Mouse (Mus musculus) frontal cortex, postnatal 14 days (tissue): ENCODE measurements around the gene Zfp82.
"Not testable (repeated sequence)": the region's sequence is repeated elsewhere in the genome, so short reads cannot be mapped to it uniquely, and the experiment has no call there.

ENCODE experiments used
- DNase-seq, 2 experiments: peaks; one replicate each; pipeline ENCODE4 v3.0.0; 2022; ENCODE audit warnings: low spot score in 2 of 2

Zfp82 gene

DNA sequence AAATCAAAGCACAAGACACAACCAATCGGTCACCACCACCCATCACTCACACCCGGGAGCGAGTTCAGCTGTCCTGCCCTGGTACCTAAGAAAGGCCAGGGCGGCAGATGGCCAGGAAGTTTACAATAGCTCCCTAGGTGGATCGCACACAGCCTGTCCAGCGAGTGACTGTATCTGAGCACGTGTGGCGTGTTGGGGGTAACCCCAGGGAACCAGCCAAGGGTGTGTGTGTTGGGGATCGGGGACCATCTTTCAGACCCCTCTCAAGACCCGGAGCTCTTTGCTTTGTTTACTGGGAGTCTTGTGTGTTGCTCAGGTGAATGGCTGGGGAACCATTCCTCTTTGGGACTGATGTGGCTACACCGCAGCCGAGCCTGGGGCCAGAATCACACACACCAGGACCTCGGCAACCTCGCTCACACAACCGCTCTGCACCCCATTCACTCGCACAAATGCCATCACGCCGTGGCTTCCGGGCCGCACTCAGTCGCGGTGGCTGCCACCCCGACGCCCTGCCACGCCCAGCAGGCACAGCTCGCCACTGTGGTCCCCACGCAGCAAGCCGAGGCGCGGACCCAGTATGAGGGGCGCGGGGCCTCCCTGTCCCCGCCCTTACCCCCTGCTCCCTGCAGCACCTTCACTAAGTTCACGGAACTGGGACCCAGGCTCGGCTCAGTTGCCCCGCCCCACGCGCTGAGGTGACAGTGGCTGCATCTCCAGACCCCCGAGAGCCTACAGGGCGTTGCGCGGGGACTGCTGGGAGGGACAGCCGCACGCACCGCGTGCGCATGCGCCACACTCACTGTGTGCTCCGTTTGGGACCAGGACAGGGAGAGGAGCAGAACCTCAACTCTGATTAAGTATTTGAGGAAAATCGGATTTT is at the start of gene Zfp82:
Gene Zfp82, minus strand, starts transcription at position 755 of the 883 bp plus-strand sequence.
- DNase-seq, result peak; percentile 56 to 62

DNA sequence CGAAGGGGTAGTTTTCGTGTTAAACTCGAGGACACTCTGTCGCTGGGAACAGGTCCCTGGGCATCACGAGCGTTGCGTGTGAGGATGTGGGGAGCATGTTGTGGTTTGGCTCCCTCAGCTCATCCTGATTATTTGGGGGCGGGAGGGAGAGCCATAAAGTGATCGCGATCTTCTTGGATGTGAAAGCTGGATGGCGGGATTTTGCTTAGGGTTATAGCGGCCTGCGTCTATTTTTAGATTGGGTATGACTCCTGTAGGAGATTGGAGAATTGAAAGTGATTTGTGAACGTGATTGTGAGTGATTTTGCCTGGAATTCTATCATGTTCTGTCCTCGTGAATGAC is 49.5 kb upstream of the Zfp82 start:
- DNase-seq, result peak in 1 of 2 experiments; percentile 15

DNA sequence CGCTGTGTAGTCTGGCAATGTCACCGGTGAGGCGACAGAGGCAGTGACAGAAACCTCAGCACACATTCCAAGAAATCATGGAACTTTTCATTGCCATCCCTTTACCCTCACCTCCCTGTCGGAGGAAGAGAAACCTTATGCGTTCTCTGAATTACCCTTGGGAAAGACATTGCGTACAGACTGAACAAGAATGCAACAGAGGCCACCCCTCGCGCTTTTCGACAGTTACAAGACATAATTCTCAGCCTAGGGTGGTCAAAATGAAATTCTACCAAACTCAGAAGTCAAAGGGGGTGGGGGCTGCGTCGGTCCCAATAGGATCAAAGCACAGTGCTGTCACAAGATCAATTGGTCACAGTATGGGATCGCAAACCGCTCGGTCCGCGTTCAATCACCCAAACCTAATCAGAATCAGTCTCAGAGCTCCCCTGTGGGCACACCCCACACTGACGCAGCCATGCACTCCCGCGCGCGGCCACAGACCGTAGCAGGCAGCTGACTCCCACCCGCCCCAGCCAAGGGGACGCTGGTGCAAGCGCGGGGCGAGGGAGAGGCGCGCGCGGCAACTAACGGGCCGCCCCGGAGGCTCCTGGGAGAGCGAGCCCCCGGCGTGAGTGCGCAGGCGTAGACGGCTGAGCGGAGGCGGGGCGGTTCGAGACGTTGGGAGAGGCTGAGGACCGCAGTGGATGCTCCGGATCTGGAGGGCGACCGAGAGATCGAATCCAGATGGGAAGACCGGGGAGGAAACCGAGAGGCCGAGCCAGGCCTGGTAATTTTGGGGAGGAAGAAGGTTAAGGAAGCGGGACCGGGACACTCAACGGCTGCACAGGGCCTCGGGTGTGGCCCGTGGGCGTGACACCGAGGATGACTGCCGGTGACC is 48.8 kb upstream of the Zfp82 start, which contains the start of gene Zfp382:
Gene Zfp382, plus strand, starts transcription at position 635 of the 880 bp plus-strand sequence.
- DNase-seq, result peak; percentile 73 to 83

DNA sequence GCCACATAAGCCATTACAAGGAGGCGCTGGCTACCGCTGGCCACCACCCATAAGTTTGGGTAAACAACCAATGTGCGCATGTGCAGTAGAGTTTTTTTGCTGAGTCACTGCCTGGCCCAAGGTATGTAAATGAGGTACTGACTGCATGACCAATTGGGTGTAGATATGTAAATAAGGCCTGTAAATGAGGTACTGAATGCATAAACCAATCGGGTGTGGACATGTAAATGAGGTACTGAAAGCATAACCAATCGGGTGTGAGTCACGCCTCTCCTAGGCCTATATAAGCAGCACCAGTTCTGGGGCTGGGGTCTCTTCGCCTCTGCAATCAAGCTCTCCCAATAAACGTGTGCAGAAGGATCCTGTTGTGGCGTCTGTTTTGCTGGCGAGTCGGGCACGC is 45.2 kb upstream of the Zfp82 start:
- not testable (repeated sequence) for DNase-seq

DNA sequence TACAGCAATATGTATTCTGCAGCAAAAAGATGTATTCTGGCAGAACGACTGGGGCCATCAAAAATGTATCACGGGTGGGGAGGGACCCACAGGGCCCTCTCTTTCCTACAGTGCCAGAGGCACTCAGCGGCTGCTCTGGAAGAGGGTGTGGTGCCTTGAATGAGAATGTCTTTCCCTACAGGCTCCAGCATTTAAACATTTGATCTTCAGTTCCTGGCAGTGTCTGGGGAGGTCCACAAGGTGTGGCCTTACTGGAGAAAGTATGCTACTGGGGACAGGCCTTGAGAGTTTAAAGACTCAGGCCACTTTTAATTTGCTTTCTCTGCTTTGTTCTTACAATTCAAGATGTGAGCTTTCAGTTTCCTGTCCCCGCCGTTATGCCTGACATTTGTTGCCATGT is 43.4 kb upstream of the Zfp82 start:
- no peak for DNase-seq

DNA sequence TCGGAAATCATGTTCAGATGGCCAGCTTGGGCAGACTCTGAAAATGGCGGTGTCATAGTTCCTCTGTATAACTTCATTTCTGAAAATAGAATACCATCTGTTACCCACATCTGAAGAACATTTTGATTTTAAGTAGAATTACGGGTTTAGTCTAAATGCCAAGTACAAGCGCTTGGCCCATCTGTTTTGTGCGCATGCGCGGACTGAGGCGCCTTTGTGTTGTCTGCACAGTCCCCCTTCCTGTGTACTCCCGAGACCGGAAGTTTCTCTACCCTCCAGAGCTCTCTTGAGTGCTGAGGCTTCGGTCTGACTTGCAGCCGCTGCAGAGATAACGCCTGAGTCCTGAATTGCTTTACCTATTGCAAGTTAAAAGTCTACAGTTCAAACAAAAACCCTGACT is 26.6 kb upstream of the Zfp82 start:
- DNase-seq, result peak; percentile 57 to 71

DNA sequence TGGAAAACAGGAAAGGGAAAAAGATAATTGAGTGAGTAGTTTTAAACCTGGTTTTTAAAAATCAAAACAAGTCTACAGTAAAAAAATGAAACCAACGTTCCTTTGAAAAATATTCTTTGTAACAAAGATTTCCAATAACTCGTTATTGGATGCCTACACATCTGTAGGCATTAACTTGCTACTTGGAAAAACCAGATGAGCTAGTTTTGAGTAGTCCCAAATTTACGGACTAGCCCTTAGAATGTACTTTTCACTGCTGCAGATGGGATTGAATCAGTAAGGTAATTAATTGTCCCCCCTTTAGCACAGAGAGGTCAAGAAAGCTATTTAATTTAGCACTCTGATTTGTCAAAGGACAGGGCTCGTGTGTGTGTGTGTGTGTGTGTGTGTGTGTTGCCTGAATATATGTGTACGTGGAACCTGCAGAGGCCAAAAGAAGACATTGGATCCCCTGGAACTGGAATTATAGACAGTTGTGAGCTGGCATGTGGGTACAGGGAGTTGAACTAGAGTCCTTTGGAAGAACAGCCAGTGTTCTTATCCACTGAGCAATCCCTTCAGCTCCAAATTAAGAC is 22.9 kb upstream of the Zfp82 start:
- no peak for DNase-seq

DNA sequence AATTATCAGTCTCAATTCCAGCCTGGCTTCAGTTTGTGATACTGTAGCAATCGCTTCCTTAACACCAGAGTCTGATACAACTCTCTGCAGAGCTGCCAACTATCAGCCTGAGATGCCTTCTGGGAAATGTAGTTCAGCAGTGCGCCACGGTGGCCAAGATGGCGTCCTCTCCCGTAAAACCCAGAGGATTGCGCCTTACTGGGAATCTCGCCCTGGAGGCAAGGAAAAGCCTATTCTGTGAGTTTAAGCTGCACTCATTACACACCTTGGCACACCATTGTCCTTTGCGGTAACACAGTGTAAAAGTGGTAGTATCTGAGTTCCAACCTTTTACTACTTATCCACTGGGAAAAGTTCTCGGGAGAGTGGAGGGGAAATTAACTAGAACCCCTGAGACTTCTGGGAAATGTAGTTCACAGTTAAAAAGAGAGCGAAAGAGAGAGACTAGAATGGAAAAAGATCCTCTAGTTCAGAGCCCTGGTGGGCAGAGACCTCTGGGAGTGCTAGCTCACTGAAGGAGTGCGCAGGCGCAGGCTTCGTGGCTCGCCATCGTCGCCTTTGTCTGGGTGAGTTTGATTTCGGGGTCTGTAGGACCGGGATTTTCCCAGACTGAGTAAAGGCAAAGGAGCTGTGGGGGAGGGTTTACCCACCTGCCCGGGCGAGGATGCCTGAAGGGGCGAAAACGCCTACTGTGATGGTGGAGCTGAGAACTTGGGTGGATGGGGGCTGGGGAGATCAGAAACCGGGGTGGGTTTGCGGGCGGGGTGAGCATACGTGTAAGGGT is 22.1 kb upstream of the Zfp82 start, which contains the start of gene Zfp260:
Gene Zfp260, plus strand, starts transcription at position 132 of the 784 bp plus-strand sequence.
- peak; percentile 83 for DNase-seq

DNA sequence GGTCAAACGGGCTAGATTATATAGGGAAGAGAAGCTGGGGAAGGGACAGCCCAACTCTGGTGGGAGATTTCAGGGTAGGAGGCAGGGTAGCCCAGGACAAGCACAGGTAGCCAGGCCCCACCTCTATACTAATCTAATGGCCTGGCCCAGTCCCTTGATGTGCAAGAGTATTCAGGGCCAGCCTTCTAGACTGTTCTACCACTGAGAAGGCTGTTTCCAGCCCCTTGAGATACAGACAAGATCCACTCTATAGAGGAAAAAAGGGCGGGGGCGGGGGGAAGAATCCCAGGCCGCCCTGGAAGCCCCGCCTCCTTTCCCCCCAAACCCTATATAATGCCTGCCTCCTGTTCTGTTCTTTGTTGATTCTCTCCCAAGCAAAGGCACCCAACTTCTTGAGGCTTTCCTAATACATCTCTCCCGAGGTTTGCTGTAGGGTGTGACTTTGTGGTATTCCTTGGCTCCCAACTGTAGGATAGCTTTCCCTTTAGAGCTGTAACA is 21.3 kb upstream of the Zfp82 start:
- no peak for DNase-seq

DNA sequence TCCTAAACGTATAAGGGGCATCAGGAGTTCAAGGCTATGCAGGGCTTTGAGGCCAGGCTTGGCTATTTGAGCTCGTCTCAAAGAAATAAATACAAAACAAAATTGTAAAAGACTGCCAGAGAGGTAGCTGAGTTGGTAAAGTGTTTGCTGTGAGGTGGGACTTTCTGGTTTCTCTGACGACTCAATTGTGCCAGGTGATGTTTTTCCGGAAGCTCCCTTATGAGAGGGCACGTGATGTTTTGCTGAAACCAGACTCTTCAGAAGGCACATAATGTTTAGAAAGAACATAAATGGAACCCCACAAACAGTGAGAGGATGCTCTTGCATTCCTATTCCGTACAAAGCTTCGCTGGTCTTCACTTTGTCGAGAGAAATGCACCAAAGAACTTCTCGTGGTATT is 20.0 kb upstream of the Zfp82 start:
- no peak for DNase-seq

DNA sequence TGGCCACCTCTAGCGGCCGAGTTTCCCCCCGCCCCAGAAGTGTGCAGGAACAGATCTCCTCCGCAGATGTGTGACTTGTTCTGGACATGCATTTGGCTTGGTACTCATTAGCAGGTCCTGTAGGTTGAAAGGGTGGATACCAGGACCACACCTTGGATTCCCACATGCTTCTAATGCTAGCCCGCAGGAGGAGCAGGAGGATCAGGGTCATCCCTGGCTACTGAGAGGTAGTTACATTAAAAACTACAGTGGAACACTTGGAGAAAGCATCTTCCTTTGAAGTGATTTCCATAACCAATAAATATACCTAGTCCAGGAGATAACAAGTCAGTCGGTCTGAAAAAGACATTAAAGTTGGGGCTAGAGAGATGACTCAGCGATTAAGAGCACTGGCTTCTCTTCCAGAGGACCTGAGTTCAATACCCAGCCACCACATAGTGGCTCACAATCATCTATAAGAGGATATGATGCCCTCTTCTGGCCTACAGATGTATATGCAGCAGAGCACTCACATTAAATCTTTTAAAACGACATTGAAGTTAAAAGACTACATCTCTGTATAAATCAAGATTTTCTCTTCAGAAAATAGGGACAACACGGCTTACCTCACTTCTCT is 18.4 kb upstream of the Zfp82 start:
- no peak for DNase-seq

DNA sequence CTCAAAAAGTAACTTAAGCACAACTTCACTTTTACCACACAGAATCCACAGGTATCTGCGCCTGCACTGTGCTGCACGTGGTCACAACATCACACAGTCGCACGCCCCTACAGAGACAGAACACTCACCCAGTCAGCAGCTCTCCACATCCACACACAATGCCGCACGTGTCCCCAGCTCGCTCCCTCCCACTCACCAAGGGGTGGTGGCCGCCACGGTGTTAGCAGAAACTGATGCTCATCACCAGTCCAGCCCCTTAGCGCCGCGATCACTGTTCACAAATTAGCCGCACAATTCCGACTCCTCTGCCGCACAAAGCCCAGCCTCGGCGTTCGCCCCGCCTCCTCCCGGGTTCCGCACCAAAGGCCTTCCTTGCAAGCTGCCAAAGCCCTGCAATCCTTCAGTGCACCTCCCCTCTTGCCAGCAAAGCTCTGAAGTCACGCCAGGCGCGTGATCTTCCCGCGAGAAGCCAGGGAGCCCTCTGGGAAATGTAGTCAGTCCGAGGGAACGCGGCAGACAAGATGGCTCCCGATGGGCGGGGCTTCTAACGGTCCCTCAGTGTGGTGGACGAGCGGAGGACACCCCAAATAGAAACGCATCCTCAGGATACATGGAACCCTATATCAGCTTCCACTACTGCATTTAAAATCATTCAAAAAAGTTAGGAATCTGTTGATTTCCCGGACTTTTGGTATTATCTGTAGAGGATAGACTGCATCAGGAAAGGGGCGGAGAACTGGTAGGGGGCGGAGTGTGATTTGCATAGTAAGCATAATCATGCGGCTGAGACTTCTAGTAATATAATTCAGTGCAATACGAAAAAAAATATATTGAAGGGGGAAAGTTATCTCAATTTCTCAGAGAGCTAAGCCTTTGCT is 17.6 kb upstream of the Zfp82 start, which contains the start of the genes Gm26920 and Zfp566:
Gene Gm26920, minus strand, starts transcription at position 319 of the 878 bp plus-strand sequence.
Gene Zfp566, minus strand, starts transcription at position 436 of the 878 bp plus-strand sequence.
- peak; percentile 93 to 94 for DNase-seq

DNA sequence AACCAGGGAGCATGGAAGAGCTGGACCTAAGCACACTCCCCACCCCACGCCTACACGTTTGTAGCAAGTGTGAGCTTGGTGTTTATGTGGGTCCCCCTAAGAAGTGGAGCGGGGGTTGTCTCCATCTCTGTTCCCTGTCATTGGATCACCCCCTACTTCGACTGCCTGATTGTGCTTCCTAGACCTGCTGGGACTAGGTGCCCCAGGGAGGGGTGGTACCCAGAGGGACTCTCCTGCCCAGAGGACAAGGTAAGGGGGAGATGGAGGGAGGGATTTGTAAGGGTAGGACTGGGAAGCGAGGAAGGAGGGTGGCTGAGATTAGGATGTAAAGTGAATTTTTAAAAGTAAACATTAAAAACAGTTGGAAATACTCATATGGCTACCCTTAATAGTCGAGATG is 16.7 kb upstream of the Zfp82 start:
- DNase-seq, result no peak

DNA sequence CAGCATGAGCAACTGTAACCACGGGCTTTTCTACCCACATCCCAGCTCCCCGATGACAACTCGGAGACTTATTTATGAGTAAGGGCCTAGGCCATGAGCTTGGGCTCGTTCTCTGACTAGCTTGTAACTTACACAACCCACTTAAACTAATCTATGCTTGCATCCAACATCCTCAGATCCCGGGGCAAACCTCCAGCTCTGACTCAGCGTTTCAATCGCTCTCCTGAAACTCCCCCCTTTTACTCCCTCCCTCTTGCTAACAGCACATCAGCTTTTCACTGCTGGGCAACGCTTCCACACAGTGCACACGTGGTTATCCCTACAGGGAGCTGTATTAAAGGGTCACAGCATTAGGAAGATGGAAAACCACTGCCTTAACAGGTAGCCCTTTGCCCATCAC is 13.8 kb upstream of the Zfp82 start:
- DNase-seq, result no peak

DNA sequence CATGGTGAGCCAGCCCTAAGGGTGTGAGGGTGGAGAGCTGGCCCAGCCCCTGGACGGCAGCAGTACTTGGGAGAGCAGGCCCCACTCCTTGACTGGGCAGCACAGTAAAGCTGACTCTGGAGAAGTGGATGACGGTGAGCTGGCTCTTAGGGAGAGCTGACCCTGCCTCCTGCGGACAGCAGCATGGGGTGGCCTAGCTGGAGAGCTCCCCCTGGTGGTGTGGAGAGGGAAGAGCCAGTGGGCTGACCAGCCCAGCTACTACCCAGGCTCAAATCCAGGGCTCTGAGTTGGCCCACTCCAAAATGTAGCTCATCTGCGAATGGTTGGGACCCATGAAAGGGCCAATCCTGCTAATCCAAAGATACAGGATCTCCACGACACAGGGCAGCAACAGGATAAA is 8.1 kb downstream of the Zfp82 start:
- no peak for DNase-seq

DNA sequence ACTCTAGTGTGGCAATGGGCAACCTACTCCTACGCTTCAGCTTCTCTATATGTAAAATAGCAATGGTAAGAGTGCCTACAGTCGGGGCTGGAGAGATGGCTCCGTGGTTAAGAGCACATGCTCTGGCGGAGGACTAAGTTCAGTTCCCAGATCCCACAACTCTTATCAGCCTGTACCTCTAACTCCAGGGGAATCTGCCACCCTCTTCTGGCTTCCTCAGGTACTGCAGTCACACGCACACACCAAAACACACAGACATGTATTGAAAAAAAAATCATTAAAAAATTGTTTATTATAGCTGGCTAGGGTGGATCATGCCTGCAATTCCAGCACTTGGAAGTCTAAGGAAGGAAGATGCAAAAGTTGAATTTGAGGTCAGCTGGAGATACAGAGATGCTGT is 10.2 kb downstream of the Zfp82 start:
- DNase-seq, result no peak

DNA sequence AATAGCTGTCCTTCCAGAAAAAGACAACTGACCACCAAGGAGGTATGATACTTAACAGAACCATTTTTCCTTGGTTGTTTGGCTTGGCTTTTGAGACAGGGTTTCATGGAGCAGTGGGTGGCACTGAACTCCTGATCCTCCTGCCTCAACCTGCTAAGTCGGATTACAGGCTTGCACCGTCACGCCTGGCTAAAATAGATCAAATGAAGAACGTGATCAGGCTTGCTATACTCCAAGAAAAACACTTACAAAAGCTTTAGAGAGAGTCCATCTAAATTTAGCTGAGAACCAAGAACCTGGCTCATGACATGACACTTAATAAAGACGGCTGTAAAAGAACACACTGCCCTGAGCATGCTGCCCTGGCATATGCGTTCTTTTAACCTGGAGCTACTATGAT is 12.4 kb downstream of the Zfp82 start:
- DNase-seq, result no peak

DNA sequence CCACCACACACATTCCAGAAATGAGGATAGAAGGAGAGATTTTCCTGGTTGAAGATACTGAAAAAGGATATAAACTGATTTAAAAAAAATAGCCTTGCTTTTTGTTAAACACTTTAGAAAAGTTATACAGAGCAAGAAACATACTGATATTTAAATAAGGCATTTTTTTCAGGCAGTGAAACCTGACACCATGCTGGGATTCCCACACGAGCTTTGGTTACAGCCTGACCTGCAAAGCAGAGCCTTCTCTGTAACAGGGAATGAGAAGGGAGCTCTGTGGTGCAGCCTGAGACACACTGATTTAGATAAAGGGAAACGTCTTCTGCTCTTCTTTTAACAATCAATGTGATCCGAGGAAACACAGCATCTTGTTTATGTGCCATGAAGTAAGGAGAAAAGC is 19.1 kb downstream of the Zfp82 start:
- no peak for DNase-seq

DNA sequence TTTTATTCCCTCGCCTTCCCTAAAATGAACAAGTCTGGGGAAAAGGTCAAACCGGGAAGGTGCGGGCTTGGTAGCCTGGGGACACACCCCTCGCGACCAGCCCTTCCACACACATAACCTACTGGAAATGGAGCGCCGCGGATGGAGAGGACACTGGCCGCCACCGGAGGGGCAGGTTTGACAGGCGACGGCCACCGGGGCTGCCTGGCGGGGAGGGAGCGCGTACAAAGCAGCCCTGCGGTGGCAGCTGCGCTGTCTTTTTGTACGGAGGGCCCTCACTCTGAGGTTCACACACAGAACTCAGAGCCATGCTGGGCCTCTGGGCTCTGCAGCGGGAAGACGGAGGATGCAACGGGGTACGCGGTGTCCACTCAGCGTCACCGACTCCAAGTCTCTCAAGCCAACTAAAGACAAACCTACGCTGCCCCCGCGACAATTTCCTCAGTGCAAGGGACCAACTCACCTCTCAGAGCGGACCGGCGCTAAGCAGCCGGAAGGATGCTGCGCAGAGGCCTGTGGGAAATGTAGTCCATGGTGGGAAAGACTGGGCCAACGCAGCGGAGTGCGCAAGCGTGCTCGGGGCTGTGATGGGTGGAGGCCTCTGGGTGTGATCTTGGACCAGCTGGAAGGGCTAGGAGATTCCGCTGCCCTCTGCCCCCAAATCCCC is 21.7 kb downstream of the Zfp82 start, which contains the start of gene Zfp14:
Gene Zfp14, minus strand, starts transcription at position 499 of the 667 bp plus-strand sequence.
- peak; percentile 82 to 83 for DNase-seq
